Mouse (Mus musculus): ENCODE results near the gene Hdac1. TPM values are rescaled to one million over a fixed set of nuclear protein-coding genes. Genes with fewer than 3 reads are reported as not detected.

Hdac1 gene
- total RNA-seq, 2 experiments from 2014 or later = 49.2 to 59.8 TPM

DNA sequence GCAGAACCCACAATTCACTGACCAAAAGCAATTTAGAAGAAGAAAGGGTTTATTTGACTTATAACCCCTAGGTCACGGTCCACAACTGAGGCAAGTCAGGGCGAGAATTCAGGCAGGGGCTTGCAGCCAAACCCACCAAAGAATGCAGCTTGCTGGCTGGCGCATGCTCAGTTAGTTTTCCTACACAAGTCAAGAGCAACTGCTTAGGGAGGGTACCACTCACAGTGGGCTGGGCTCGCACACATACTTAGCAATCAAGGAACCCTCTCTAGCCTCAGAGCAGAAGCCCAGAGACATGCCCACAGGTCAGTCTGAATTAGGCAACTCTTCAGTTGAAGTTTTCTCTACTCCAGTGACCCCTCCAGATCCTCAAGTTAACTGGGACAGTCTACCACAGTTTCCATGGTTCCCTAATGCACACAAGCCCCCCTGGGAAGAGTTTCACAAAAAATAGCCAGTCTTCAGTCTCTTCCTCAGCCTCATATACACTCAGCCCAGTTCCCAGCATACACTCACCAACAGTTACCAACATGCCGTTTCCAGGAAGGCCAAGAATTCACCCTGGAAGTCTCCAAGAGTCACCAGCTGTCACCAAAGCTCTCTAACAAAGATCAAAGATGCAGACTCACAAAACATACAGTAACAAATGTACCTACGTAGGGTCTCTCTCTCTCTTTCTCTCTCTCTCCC is 31.6 kb downstream of the Hdac1 start:
- DNase-seq = no peak

DNA sequence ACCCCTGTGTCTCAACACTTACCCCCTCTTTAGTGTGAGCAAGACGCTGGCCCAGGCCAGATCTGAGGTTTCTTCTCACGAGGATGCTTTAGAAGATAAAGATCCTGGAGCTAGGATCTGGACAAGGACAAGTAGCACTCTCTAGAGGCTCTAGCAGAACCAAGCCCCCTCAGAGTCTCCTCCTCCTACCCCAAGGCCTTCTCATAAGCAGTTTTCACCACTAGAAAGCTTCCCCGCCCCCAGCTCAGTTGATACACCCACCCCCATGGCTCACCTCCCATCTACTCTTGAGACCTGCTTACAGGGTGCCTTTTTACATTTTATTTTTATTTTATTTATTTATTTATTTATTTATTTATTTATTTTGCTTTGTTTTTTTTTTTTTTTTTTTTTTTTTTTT is 32.9 kb downstream of the Hdac1 start:
- DNase-seq = no peak

DNA sequence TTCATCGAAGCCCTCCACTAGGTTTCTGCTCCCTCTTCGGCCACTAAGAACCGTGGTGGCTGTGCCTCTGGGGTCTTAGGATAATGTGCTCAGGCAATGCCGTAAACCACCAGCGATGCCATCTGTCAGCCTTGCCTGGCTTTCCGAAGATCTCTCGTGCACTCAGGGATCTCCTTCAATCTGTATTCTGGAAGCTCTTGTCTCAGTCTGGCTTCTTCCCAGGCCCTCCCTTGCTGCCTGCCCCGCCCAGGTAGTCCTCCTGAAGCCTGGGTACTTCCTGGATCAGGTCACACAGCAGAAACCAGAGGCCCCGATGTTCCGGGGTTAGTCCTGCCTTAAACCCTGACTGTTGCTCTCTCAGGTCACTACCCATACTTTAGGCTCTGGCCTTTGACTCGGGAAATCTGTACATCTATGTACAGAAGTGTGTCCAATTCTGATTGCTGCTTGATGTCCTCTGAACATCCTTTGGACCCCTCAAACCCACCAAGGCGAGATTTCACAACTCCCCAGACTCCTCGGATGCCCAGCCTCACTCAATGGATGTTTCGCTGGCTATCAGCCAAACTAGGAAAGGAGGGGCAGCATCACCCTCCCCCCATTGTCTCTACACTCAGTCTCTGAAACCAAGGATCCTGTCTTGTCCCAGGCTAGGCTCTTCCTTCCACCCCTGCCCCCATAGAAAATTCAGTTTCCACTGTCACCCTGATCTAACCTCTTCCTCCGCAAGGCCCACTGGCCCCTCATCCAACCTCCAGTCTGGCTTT is 33.5 kb downstream of the Hdac1 start:
- no peak for DNase-seq

DNA sequence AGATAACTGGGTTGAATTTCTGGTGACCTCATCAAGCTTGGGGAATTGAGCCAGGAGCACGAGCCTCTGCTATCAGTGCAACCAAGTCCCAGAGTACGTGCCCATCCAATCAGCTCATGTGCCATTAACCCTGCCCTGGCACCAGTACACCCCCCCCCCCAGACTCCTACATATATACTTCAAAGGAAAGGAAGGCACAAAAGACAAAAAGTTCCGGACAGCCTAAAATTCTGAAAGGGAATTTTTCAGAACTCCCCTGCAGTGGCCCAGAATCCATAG is 34.3 kb downstream of the Hdac1 start:
- DNase-seq = peak in 1 of 2 experiments; percentile 64

DNA sequence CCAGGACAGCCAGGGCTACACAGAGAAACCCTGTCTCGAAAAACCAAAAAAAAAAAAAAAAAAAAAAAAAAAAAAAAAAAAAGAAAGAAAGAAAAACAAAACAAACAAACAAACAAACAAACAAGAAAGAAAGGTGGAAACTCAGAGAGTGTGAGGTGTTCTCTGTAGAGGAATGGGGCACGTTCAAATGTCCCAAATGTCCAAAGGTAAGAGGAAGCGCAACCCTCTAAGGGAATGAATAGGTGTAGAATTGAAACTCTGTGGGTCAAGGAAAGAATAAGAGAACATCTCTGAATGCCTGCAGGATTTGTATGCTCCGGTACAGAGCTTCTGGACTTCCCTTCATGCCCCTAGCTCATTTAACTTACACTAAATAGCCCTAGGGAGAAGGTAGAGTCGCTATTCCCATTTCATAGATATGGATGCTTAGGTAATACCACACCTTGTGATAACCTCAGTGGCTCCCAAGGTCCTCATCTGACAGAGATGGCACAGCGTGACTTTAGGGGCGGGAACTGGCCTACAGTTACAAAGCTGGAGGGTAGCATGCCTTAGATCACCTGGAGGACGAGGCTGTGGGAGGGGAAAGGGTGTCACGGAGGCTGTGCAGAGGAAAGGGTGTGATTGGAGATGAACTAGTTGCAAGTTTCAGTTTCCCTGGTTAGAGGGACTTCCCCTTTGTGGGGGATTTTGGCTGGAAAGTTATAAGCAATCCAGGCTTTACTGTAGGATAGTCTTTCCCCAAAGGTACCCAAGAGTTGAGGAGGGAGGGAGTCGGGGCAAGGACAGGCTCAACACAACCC is 34.9 kb downstream of the Hdac1 start:
- no peak for DNase-seq

DNA sequence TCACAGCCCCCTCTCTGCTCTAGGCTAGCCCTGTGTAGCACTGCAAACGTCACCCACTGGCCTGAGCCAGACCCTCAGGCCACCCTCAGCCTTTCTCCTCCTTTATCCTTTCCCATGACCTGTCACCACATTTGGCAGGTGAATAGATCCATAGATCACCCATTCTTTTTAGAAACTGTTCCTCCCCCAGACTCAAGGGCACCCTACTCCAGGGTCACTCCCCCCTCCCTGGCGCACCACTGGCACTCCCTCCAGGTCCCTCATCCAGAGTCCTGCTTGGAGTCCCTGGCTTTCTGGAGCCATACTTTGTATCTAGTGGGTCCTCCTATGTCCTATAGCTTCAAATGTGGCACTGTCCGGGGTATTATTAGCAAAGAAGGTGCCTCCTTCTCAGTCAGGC is 37.0 kb downstream of the Hdac1 start:
- peak in 1 of 2 experiments; percentile 51 for DNase-seq

DNA sequence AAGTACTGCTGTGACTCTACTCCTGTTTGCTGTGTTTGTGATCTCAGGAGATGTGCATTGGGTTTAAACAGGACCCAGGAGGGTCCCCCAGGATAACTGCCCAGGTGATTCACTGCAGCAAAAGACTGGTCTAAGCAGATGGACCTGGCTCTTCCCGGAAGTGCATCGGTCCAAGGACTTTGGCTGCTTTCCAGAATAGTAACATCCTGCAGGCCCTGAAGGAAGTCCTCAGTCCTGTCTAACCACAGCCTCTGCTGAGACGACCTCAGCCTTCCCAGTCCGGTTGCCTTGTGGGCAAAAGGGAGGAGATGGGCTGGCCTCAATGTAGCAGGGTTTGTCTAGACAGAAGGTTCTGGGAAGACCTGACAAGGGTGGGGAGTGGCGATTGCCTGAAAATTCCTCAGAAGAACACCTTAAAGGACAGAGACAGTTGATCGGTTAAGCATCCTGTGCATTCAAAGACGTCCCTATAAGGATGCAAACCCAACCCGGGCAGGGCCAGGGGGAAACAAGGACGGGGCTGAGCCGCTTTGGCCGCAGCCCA is 39.5 kb downstream of the Hdac1 start:
- no peak for DNase-seq

DNA sequence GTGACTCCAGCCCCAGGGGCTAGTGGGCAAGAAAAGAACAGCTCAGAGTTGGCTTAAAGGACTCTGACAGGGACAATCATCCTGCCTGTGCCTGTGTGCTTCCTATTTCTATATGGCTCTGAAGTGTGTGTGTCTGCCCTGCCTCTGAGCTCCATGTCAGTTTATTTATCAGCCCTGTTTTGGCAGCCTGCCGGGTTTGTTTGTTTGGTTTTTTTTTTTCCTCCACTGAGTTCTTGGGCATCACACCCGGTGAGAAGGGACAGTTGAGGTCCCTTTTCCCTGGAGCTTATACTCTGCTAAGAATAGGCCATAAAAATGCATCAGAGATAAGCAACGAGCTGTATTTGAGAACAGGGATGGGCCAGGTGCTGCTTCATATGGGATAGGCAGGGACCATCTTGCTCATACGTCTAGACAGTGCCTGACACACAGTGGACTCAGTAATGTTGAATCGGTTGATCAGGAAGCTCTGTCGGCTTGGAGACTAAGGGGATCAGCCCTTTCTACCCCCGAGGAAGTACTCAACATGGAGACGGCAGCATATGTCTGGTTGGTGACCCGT is 40.1 kb downstream of the Hdac1 start:
- no peak for DNase-seq

DNA sequence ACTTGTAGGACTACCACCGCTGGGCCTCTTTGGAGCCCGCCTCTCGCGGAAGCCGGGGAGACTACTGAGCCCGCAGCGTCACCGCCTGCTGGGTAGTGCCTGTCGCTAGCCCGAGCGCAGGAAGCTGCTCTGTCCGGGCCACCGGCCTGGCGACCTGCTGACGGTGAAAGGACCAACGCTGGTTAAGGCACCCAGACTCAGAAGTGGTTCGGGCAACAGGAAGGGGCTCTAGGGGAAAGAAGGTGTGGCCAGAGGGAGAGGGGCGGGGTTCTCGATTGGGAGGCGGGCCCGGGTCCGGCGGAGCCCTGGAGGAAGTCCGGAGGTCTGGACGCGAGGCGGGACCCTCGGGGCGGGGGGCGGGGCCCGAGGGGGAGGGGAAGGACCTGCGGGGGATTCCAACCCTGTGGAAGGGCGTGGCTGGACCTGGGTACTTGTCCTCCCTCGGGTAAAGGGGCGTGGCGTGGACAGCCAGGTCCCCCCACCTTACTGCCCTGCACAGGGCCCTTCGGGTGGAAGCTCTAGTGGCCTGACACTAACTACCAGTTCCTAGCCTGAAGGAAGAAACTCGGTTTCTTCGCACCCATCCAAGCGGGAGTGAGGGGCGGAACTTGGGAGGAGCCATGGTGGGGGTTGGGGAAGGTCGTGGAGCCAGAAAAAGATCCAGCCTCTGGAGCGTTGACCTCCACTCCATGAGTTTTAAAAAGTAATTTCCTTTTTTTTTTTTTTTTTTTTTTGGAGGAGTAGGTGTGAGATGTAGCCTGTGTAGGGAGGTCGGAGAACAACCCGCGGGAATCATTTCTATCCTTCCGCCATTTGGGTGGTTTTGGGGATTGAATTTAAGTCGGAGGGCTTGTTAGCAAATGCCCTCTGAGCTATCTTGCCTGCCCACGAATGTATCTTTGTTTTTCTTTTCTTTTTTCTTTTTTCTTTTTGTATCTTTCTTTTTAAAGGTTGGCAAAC is 41.6 kb downstream of the Hdac1 start:
- peak; percentile 92 to 95 for DNase-seq

DNA sequence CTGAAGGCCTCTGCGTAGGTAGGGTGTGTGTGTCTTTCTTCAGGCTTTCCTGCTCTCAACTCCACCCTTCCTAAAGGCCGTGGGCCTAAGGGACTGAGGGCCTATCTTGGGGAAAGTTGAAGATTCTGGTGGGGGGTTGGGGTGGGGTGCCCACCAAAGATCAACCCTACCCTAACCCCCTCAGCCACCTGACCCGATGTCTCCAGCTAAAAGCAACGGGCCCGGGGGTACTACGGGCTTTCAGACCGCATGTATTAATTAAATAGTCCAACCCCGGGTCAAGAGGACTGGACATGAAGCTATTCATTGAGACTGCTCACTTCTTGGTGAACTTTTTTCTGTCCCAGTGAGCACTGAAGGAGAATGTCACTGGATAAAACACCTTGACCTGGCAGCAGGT is 42.5 kb downstream of the Hdac1 start:
- no peak for DNase-seq

DNA sequence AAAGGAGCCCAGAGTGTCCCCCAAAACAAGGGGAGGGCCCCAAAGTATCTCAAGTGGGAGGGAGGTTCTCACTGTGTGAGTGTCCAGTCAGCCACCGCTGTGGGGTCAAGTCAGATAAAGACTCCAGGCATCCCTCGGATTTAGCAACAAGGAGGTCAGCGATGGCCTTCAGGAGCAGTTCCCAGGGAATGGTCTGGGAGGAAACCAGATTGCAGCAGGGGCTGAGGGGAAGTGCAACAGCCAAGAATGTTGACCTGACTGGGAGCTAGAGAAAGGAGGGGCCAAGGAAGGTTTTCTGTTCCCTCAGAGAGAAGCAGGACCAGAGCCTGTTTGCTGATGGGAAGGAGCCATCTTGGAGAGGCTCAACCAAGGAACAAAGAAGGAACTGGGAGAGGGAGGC is 43.6 kb downstream of the Hdac1 start:
- DNase-seq = no peak

DNA sequence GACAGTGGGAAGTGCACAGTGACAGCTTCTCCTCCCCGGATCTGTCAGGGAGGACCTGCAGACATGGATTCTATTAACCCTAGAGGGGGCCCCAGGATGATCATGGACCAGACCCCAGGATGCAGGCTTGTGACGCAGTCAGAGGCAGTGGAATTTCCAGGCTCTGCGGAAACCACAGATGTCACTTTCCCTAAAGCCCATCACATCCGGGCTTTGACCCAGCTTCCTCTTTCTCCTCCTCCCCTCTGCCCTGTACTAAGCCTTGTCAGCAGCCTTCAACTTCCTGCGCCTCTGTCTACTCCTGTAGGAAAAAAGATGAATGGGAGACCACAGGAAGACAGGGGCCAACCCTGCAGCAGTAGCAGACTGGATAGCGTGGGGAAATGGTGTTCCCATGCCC is 45.9 kb downstream of the Hdac1 start:
- peak; percentile 46 to 64 for DNase-seq

DNA sequence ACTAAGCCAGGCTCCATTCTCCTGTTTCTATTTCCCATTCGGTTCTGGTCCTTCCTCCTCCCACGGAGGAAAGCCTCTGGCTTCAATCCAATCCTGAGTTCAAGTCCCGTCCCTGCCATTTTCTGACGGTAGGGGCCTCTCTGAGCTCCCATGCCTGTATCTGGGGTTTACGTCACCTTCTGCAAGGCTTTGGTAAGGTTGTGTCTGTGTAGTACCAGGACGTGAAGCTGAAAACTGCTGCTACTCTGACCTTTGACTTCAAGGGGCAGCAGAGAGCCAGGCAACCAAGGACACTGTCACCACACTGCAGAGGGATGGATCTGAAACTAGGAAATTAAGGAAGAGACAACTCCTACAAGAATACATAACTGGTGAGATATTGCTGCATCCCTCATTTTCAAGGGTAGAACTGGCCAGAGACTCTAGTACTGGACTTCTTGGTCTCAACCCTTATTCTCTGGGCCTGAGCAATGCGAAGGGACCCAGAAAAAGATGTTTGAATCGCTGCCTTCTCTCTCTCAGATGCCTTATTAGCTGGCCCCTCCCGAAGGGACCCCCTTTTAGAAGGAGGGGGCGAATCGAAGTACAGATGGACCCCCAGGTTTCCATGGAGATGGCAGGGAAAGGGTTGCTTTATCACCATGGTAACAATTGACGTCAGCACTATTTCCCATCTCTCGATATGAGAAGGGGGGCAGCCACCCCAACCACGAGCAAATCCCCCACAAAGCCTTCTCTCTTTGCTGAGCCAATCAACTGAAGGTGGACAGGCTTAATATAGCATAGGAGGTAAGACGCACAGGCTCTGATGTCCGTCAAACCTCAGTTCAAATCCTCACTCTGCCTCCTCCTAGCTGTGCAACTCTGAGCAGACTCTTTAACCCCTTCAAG is 46.6 kb downstream of the Hdac1 start:
- DNase-seq = no peak

DNA sequence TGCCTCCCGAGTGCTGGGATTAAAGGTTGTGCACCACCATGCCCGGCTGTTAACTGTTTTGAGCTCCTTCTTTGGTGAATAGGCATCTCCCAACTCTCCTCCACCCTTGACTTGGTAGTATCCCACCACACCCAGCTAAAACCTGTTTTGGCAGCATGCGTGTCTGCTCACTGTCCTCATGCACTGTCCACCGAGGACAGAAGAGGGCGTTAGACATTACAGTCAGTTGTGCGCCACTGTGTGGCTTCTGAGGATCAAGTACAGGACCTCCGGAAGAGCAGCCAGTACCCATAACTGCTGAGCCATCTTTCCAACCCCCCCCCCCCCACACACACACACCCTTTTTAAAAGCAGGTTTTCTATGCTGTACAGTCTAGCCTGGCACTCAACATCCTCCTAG is 47.8 kb downstream of the Hdac1 start:
- DNase-seq = no peak

DNA sequence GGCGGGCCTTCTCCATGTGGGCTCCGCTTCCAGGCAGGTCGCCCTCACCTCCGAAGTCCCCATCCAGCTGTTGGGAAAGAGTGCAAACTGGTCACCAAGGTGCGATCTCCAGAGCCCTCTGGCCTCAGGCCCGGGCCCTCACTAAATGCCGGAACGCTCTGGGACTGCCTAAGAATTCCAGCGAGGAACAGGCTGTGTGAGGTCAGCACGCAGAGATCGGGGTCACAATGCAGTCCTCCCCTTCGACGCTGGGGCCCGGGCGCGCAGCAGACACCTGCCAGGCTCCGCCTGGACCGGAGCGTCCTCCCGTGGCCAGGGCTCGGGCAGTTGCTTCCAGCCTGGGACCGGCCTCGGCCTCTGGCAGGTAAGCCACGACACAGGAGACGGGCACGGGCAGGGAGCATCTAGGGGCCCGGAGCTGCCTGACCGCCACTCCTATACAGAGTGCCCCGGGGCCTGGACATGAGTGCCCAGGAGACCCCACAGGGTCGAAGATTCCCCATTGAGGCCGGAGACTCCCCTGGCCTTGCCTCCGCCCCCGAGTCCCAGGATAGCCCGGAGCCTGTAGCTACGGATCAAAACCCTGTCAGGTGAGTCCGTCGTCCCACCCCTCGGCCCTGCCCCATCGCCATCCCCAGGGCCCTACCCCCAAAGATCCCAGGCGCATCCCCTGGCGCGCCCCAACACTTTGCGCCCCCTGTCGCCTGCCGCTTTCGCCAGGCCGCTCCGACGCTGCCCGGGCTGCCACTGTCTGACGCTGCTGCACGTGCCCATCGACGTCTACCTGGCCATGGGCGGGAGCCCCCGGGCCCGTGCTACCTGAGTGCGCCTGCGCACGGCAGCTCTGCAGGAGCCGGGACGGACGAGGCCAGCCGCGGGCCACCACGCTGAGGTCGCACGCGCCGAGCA is 51.3 kb downstream of the Hdac1 start, which contains the start of the genes Tssk3 and Fam229a:
TSS of gene Tssk3 (minus strand) at position 51 of the 909 bp plus-strand sequence.
TSS of gene Fam229a (plus strand) at position 219 of the 909 bp plus-strand sequence.
- DNase-seq = peak in 1 of 2 experiments; percentile 54

DNA sequence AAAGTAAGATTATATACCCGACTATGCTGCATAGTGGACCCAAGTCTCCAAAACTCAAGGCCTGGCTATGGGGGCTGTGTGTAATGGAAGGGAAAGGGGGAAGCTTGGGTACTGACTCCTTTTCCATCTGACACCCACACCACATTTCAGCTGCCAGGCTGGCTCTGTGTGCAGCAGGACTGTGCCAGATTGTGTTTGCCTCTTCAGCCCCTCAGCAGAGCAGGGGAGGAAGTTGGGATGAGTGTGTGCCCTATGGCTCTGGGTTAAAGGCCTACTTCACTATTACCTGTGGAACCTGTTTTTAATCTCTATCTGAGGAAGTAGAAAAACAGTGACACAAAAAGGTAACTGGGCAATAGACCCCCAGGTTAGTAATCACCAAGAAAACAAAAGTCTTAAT is 61.4 kb downstream of the Hdac1 start:
- no peak for DNase-seq

DNA sequence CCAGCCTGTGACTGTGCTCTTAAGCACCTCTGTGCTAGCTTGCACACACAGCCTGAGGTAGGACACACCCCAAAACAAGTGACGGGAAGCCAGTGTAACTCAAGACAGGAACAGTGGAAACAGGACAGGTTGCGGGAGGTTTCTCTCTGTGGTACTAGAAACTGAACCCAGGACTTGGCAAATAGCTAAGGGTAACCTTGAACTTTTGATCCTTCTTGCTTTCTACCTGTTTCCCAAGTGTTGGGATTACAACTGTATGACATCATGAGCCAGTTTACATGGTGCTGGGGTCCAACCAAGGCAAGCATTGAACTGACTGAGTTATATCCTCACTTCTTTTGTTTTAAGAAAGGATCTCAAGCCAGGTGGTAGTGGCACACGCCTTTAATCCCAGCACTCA is 62.6 kb downstream of the Hdac1 start:
- no peak for DNase-seq

DNA sequence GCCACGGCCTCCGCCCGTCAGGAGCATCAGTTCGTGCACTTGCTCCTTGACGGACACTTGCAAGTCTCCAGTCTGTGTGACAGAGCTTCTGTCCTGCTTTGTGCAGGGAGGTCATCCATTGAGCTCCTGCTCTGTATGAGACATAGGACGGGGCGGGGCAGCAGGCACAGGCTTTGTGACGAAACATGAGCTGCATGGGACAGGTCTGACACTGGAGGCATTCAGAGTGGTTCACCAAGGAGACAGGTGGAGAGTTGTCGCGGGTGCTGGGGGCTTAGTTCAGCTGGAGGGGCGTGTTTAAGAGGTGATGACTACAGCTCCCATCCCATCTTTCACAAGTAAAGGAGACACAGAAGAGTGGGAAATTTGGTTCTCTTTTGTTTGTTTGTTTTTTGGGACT is 66.5 kb downstream of the Hdac1 start:
- no peak for DNase-seq
